Mouse (Mus musculus): ENCODE data around the gene Unc5a.

DNA sequence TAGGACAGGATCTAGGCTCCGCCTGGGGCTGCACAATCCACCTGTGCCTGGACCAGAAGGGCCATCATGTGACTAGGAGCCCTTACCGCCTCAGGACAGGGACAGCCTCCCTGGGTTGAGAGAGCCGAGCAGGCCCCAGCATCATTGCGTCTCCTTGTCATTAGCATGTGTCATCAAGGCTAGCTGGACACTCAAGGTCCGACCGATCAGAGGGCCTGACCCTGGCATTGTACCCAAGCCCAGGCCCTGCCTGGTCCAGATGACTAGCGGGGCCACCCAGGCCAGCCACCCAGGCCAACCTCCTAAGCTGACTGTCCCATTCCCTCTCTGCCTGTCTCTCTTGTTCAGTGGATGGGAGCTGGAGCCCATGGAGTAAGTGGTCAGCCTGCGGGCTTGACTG lies 48.4 kb downstream of the Unc5a start:
- TF ChIP-seq CTCF (IDR thresholded peaks at IDR 0.05; ENCODE audit: low read depth, low read length): no peak
- TF ChIP-seq POLR2A (IDR thresholded peaks at IDR 0.05; ENCODE audit: extremely low read depth, insufficient read depth, low read length): no peak
